Mouse (Mus musculus): ENCODE measurements around the gene Btn2a2.

Btn2a2 gene

DNA sequence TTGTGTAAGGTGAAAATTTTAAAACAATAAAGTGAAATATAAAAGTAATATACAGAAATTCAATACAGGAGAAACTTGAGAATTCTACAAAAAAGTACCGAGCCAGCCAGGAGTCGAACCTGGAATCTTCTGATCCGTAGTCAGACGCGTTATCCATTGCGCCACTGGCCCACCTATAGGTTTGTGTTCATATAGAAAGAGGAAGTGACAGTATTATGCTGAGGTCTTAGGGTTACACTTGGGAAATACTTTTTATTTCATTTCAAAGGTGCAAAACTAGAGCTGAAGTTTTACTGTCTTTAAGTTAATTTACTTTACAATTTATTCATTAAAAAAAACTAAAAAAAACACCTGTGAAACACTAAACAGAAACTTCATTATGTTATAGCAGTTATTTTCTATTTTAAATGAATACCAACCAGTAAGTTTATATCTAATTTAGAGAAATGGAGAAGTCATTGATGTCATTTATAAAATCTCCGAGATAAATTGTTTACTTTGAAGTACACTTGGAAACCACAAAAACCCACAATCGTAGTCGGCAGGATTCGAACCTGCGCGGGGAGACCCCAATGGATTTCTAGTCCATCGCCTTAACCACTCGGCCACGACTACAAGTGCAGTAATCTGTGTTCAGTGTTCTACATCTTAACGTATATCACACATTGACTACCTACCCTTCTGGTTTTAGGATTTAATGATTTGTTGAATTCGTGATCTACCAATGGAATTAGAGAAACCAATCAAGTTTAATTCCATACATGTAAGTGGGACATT, 12.0 kb upstream of the Btn2a2 start:
- in situ Hi-C loops (cut with MboI; ENCODE audit: unreplicated experiment in 2 of 2), result no loop called here

DNA sequence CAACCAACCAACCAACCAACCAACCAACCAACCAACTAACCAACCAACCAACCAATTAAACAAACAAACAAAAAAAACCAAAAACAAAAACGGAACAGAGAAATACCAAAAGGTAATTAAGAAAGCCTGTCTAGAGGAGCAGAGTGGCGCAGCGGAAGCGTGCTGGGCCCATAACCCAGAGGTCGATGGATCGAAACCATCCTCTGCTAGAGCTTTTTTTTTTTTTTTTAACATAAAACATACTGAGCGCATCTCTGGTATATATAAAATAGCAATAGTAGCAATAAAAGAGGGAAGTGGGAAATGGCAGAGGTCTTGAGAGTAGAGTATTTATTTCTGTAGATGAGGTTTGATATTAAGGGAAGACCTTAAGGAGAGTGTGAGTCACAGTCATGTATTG, 11.3 kb upstream of the Btn2a2 start:
- in situ Hi-C loops (cut with MboI; ENCODE audit: unreplicated experiment in 2 of 2), result no loop called here

DNA sequence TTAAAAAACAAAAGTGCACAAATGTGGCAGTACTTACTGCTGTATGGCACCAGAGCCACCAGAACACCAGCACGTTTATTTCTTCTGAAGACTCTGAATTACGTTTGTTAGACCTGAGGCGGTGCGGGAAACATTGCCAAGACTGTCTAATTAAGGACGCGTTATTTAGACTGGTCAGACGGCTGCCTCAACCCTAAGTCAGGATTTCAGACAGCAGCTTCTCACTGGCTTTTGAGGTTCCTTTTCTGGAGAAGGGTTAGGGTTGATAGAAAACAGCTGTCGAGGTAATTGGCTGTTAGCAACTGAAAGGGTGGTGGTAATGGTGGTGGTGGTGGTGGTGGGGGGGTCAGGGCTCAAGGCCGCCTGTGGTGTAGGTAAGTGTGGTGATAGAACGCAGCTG, 10.0 kb upstream of the Btn2a2 start:
- in situ Hi-C loops (cut with MboI; ENCODE audit: unreplicated experiment in 2 of 2), result no loop called here

DNA sequence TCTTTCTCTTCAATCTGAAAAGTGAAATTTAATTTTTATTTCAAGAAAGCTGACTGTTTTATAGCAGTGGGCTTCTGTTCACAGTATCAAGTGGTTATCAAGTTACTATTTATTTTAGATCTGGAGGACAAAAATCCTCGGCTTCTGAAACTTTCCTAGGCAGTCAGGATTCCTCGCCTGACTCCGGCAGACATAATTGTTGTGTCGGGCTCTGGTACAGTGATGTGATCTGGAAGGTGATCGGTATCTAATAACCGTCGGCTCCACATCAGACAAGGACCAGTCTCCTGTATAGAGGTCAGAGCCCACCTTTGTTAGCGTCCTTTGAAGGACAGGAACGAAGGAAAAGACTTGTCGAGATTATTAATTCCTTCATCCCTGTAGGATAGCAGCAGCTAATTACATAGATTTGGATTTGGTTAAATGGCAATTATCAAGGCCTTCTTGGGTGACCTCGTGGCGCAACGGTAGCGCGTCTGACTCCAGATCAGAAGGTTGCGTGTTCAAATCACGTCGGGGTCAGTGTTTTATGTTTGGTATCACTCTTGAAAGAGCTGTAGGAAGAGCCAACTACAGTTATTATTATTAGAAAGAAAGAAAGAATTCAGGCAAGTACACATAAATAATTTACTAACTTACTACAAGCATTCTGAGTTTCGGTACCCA, 9.1 kb upstream of the Btn2a2 start:
- in situ Hi-C loops (cut with MboI; ENCODE audit: unreplicated experiment in 2 of 2), result no loop called here

DNA sequence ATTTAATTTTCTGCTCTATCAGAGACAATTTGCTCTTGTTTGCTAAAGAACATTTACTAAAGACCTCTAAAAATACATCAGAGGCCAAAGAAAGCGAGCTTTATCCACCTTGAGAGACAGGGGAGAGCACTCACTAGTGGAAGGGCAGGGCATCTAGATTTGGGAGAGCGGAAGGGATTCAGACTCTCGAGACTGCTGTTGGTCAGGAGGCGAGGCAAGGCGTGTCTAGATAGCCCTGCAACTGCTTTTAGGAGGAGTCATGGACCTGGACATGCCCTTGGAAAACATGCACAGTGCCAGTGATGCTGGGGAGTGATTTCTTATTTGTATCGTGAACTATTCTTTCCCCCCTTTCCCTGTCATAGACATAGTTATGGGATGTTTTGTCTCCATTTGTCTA, 6.9 kb upstream of the Btn2a2 start:
- in situ Hi-C loops (cut with MboI; ENCODE audit: unreplicated experiment in 2 of 2), result no loop called here

DNA sequence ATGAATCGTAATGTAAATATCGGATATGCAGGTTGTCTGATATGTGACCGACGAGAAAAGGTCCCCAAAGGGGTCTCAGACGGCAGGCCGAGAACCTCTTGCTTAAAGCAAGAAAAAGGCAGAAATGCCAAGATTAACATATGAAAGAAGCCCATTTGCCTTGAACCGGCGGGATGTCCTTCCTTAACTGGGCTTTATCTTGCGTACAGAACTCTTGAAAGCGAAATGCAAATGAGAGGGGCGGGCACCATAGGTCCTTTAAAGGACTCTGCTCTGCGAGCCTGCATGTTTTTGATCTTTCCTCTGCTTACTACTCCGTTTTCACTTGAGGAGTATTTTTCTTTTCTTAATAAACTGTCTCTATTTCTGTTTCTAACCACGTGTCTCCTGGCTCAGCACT, 3.3 kb upstream of the Btn2a2 start:
- in situ Hi-C loops (cut with MboI; ENCODE audit: unreplicated experiment in 2 of 2), result no loop called here

DNA sequence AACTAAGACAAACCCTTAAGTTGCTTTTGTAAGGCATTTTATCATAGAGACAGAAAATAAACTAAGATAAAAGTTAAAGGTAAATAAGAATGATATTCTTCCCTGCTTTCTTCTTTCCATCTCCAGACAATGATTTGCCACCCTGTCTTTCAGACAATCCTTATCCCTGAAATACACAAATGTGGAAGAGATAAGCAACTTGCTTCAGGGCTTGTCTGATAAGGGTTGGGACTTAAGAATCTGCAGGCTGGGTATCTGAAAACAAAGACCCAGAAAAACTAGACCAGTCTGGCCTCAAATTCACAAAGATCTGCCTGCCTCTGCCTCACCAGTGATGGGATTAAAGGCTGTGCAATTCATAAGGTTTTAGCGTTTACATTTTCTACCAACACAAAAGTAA, 2.6 kb upstream of the Btn2a2 start:
- in situ Hi-C loops (cut with MboI; ENCODE audit: unreplicated experiment in 2 of 2), result no loop called here

DNA sequence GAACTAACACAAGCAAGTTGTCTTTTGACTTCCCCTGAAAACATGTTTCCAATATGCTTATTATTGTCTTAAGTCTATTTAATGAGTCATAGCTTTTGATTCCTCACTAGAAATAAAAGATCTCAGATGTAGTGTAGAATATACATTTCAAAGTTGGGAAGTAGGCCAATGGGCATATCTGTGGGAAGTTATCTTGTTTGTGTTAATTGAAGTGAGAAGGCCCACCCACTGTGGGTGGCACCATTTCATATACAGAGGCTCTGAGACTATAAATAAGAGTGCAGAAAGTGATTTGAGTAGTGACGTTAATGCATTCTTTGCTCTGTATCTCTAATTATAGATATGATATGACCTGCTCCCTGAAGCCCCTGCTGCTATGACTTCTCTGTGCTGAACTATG, 2.2 kb upstream of the Btn2a2 start:
- in situ Hi-C loops (cut with MboI; ENCODE audit: unreplicated experiment in 2 of 2), result no loop called here

DNA sequence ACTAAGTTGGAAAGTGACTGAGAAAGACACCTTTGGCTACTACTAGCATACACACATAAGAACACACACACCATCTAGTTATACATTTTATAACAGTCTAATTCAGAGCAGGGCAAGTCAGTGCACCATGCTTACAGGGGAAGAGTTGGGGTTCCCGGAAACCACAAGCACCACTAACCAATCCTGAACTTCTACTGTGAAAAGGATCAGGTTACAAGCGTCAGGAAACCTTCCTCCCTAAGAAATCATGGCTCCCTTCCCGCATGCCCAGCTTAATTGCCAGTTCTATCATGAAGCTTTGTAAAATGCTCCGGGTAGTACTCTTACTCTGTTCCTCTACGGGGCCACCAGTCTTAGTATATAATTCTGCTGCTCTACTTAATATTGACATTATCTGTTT, 3.4 kb downstream of the Btn2a2 start:
- in situ Hi-C loops (cut with MboI; ENCODE audit: unreplicated experiment in 2 of 2), result no loop called here

DNA sequence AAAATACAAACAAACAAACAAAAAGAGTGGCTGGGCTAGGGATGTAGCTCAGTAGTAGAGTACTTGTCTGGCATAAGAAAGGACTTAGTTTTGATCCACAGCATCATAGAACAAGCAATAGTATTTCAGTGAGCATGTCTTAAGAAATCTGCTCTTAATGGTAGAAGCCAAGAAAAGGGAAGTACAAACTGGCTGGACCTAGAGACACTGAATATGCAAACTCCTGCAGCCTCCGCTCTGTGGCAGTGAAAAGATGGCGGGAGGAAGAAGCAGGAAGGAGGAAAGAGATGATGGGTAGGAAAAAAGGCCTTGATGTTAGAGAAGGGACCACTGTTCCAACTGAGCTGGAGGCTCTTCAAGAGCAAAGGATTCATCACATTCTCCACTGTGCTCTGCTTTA, 5.5 kb downstream of the Btn2a2 start:
- in situ Hi-C loops (cut with MboI; ENCODE audit: unreplicated experiment in 2 of 2), result no loop called here

DNA sequence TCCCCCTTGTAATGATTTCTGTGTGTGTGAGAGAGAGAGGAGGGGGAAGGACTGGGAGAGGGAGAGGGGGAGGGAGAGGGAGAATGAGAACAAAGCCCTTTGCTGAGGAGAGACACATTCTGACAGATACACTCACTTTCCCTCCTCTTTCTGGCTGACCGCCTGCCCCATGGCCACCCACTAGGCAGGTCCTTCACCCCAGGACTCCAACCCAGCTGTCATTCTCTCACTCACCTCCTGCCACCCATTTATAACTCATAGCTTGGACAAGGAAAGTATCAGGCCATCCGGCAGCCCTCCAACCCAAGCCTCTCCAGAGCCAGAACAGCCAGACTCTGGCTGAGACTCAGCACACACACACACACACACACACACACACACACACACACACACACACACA, 13.0 kb downstream of the Btn2a2 start:
- in situ Hi-C loops (cut with MboI; ENCODE audit: unreplicated experiment in 2 of 2), result no loop called here

DNA sequence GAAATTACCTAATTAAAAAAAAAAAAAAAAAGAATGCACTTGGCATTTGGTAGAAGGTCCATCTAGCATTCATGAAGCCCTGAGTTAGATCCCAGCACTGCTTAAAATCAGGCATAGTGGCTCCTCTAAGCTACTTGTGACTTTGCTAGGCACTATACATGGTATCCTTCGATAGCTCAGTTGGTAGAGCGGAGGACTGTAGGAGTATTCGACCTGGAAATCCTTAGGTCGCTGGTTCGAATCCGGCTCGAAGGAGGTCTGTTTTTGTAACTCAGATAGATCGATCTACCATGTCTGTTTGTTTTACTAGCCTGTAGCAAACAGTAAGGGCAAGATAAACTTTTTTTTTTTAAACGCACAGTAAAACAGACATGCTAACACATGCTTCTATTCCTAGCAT, 21.7 kb downstream of the Btn2a2 start:
- in situ Hi-C loops (cut with MboI; ENCODE audit: unreplicated experiment in 2 of 2), result no loop called here

DNA sequence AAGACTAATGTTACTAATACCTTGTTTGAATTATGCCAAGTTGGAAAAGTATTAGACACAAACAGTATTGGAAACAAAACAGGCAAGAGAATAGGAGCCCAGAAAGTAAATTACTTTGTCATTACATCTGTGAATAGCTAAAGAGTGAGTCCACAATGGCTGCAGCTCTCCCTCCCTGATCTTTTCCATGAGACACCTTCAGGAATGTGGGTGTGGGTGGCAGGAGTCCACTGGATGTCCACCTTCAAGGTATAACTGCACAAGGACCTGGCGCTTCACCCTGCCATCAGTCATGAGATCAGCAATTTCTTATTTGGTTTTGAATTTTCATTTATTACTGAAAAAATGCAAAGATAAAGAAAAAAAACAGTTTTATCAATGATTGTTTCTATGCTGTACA, 22.4 kb downstream of the Btn2a2 start:
- in situ Hi-C loops (cut with MboI; ENCODE audit: unreplicated experiment in 2 of 2), result no loop called here

DNA sequence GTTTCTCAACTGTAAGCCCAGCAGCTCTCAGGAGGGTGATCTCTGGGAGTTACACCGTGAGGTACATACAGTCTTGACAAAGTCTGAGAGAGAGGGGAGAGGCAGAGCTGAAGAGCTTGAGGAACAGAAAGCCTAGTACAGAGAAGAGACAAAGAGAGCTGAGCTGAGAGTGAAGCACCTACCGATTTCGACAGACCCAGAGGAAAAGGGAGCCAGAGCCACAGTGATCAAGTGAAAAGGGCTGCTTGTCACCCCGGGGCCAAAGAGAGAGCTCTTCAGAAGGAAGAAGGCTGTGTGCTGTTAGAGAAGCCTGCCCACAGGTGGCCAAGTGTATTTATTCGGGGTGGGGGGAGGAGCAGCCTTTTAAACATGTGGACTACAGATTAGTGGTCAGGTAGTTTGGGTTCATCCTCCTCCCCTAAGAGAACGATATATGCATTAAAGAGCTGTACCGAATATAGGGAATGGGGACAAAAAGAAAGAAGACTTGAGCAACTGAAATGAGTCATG, 23.0 kb downstream of the Btn2a2 start, which contains the start of gene Btn1a1:
TSS of gene Btn1a1 (minus strand) at position 302 of the 510 bp plus-strand sequence.
- in situ Hi-C loops (cut with MboI; ENCODE audit: unreplicated experiment in 2 of 2), result no loop called here

DNA sequence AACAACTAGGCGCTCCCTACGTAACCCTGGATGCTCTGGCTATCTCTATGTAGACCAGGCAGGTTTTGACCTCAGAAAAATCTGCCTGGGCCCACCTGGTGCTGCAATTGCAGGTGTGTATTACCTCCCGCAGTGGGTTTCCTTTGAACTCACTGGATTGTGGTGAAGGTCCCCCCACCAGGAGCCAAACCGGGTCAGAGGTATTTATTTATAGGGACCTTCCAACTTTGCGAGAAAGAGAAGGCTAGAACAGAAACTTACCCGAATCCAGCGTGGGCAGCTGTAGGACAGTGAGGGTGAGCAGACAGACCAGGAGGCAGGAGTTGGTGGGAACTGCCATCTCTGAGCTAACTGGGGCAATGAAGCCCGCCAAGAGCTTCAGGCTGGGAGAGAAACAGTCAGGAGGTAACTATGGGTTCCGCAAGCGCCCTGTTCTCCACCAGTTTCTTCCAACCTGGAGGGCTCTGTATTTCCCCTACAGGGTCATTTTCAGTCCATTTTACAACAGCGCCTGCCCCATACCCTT, 23.8 kb downstream of the Btn2a2 start:
- in situ Hi-C loops (cut with MboI; ENCODE audit: unreplicated experiment in 2 of 2), result no loop called here

DNA sequence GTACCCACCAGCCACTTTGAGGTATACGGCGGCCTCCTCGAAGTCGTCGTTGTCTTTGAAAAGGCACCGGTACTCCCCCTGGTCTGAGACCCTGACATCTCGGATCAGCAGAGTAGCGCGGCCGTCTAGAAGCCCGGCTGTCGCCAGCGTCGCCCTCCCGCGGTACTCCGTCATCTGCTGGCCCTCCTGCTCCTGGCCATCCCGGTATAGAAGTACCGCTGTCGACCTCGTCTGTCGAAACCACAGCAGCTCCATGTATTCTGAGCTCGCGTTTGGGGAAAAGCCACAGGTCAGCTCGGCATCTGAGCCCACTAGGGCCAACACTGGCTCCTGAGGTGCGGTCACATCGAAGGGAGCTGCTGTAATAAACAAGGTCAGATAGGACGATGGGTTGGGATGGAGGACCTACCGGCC, 24.4 kb downstream of the Btn2a2 start:
- in situ Hi-C loops (cut with MboI; ENCODE audit: unreplicated experiment in 2 of 2), result no loop called here

DNA sequence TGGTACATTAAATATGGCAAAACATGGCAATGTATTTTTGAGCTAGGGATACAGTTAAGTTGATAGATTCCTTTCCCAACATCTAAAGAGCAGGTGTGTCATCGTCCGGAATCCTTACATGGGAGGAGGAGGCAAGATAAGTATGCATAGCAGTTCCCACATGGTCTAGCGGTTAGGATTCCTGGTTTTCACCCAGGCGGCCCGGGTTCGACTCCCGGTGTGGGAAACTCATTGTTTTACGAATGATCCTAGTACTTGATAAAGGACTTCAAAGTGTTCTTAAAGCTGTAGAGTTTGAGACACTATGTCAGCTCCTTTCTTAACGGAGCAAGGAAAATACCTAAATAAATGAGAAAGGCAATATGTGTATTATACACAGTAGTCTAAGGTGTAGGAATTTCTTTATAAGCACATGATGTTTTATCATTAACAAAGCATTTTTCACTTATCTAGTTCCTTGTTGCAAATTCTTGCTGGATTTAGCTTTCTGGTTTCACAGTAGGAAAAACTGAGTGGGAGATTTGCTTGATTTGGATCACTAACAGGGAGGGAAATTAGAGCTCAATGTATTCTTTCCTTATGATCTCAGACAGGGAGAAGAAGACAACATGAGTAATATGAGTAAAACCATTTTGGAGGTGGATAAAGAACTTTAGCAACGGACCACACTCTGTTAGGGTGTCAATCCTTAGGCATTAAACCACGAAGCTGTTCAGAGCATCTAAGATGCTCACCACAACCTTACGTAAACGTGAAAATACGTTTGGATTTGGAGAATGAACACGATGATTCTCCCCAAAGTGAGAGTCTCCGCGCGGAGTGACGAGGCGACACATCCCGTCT, 25.1 kb downstream of the Btn2a2 start:
- in situ Hi-C loops (cut with MboI; ENCODE audit: unreplicated experiment in 2 of 2), result no loop called here

DNA sequence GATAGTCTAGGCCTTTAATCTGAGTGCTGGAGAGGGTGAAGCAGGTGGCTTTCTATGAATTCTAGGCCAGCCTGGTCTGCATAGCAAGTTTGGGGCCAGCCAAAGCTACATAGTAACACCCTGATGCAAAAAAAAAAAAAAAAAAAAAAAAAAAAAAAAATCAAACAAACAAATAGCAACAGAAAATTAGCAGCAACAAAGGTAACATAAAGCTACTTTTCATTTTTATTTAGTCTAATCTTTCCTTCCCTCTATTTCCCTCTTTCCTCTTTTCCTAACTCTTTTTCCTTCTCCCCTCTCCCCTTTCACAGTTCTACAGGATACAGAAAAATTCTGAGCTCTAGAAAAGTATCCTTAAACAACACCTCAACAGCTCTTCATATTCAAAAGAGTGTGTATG, 26.0 kb downstream of the Btn2a2 start:
- in situ Hi-C loops (cut with MboI; ENCODE audit: unreplicated experiment in 2 of 2), result no loop called here

DNA sequence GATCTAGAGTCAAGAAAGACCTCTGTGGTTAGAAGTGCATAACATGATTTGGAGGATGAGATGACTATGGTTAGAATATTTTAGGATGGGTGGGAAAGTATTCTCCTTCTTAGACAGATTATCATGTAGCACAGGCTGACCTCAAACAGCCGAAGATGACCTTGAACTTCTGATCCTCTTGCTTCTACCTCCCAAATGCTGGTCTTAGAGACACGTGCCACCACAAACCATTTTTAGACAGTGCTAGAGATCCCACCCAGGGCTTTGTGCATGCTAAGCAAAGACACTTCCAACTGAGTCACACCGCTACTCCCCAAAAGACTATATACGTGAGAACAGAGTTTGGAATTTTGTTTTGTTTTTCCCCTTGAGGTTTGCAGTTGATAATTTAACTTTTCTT, 26.6 kb downstream of the Btn2a2 start:
- in situ Hi-C loops (cut with MboI; ENCODE audit: unreplicated experiment in 2 of 2), result no loop called here

DNA sequence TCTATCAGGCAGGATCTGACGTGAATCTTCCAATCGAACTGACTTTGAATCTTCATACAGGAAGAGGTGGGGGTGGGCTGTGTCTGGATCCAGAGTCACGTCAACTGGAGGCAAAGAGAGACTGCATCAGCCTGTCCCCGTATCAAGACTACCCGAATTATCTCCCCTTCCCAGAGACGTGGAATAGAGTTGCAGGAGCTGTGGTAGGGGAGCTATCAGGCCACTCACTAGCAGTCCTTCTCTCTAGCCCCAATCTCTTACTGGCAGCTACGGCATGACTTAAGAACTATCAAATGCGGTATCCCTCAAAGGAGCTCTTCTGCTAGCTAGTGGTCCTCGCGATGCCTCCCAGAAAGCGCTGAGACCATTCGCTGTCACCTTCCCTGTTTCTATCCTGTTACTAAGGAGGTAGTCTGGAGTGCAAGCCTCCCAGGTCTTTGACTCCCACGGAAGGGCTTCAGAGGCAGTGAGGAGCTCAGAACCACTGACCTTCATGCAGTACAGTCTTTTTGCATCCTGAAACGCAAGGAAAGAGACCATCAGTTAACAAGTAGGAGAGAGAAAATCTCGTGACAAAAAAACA, 29.3 kb downstream of the Btn2a2 start:
- in situ Hi-C loops (cut with MboI; ENCODE audit: unreplicated experiment in 2 of 2), result no loop called here

DNA sequence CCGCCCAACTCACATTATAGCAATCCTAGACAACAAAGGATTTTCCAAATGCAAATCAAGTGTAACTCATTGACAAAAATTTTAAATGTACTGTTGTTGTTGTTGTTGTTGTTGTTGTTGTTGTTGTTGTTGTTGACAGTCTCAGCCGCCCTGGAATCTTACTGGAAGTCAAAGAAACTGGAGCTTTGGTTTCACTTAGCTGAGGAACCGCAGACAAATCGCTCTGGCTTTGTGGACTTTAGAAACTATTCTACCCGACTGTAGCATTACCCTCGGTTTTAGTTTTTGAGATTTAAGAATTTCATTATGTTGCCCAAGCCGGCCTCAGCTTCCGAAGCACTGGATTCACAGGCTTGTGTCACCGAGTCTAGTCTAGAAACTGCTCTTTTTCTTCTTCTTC, 34.7 kb downstream of the Btn2a2 start:
- in situ Hi-C loops (cut with MboI; ENCODE audit: unreplicated experiment in 2 of 2), result no loop called here

Measured in v-Abl transformed pro-B cells (cell line).